Mouse (Mus musculus) embryonic facial prominence, embryonic 14.5 days (tissue): ENCODE results near the gene Esrp2. TPM values are rescaled to one million over a fixed set of nuclear protein-coding genes. Genes with fewer than 3 reads are reported as not detected.

Source experiments
- ATAC-seq: fragments of 200-750 bp; cut with Nextera tagmentation; 2 replicates; pipeline ENCODE4 v1.8.0; 2017; ENCODE audit warnings: low read depth, moderate number of reproducible peaks, moderate TSS enrichment
- DNase-seq: peaks from one replicate; pipeline ENCODE4 v3.0.0-alpha.2; 2015; ENCODE audit warnings: low spot score
- H3K27ac ChIP-seq: fragments of 300-500 bp; sonication (generic); replicated peaks from 2 replicates; pipeline ENCODE4 v1.5.1; 2014; ENCODE audit warnings: low read depth, mild to moderate bottlenecking, low read length, moderate library complexity
- H3K27me3 ChIP-seq: fragments of 300-500 bp; sonication (generic); replicated peaks from 2 replicates; pipeline ENCODE4 v1.6.1; 2014; ENCODE audit warnings: low read length; ENCODE audit not compliant: control insufficient read depth, insufficient read depth
- H3K36me3 ChIP-seq: fragments of 300-500 bp; sonication (generic); 2 replicates; pipeline ENCODE4 v1.6.1; 2014; ENCODE audit warnings: low read length, mixed read lengths; ENCODE audit not compliant: control insufficient read depth, insufficient read depth
- H3K4me1 ChIP-seq: fragments of 300-500 bp; sonication (generic); 2 replicates; pipeline ENCODE4 v1.6.1; 2014; ENCODE audit warnings: antibody characterized with exemption, low read length; ENCODE audit not compliant: control insufficient read depth, insufficient read depth
- H3K4me2 ChIP-seq: fragments of 300-500 bp; sonication (generic); 2 replicates; pipeline ENCODE4 v1.6.1; 2014; ENCODE audit warnings: low read depth, mild to moderate bottlenecking, low read length, moderate library complexity, mixed read lengths
- H3K4me3 ChIP-seq: fragments of 300-500 bp; sonication (generic); 2 replicates; pipeline ENCODE4 v1.5.1; 2014; ENCODE audit warnings: low read depth, mild to moderate bottlenecking, low read length
- H3K9ac ChIP-seq: fragments of 300-500 bp; sonication (generic); 2 replicates; pipeline ENCODE4 v1.6.1; 2014; ENCODE audit warnings: low read depth, mild to moderate bottlenecking, low read length, moderate library complexity, mixed read lengths
- H3K9me3 ChIP-seq: fragments of 300-500 bp; sonication (generic); 2 replicates; pipeline ENCODE4 v1.6.1; 2016; ENCODE audit warnings: low read length; ENCODE audit not compliant: control insufficient read depth
- WGBS: fragments of 180-500 bp; shearing (Covaris S2); extraction: QIAGEN DNeasy Blood & Tissue Kit; methylation state at CpG from one replicate; pipeline ENCODE4 v1.1.7; 2014; 5-methylcytosine and 5-hydroxymethylcytosine counted together
- polyA plus RNA-seq: library from polyadenylated mRNA; unstranded; fragments of >200 nt; fragmentation: Nextera tagmentation; extraction: Ambion mirVana; gene quantifications from 2 replicates; pipeline ENCODE4 v1.2.1, GENCODE M21; 2014

Gene Esrp2
- polyA plus RNA-seq, 1 experiment from 2014 or later = 14.9 TPM

DNA sequence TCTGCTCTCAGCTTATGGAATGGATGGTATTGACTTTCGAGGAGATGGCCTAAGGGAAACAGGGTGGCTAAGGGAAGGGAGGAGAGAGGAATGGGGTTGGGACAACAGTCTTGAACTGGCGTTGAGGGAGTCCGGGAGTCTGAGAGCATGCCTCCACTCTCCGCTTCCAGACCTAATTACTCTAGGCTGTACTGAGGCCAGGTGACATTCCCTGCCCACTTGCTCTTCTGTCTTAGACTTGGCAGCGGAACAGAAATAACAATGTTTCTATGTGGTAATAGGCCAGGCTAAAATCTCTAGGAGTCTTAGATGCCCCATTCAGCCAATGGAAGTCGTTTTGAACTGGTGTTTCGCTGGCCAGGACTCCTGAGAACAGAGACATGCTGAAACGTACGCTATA is 14.3 kb upstream of the Esrp2 start:
- Histone ChIP-seq H3K9me3 (no peaks in the 10 kb centered on the region), H3K27me3 (no peaks in the 10 kb centered on the region), H3K9ac (peak overlapping the region; percentile 70), H3K4me2 (peak overlapping the region; percentile 60), H3K27ac (no peak overlapping the region), H3K4me3 (peak overlapping the region; percentile 71), H3K4me1 (peaks cover 7% of the 10 kb centered on the region; the same call in 1 of the 2 replicates), H3K36me3 (peaks cover 11% of the 10 kb centered on the region)
- 71% methylated on average over 9 of the region's 9 CpGs for WGBS
- ATAC-seq = no peak
- DNase-seq = no peak

- Histone ChIP-seq H3K4me3 (peak overlapping the region; percentile 71), H3K9ac (peak overlapping the region; percentile 70), H3K4me1 (peaks cover 7% of the 10 kb centered on the region; the same call in 1 of the 2 replicates), H3K27ac (no peak overlapping the region), H3K4me2 (peak overlapping the region; percentile 60), H3K27me3 (no peaks in the 10 kb centered on the region), H3K36me3 (peaks cover 7% of the 10 kb centered on the region; the same call in 1 of the 2 replicates), H3K9me3 (no peaks in the 10 kb centered on the region)
- ATAC-seq (no peak), DNase-seq (no peak)
- 24% methylated on average over 7 of the region's 8 CpGs for WGBS
Measured at GRCm38 (mm10) chr8:106150653-106151000, 13.9 kb upstream of the Esrp2 start.

GRCm38 (mm10) chr8:106149801-106150652 is 13.3 kb upstream of the Esrp2 start, which contains the start of gene Pla2g15:
Gene Pla2g15 (plus strand): TSS chr8:106150399.
- 1% methylated on average over 36 of the region's 38 CpGs for WGBS
- H3K36me3 ChIP-seq = peaks cover 4% of the 10 kb centered on the region; the same call in 1 of the 2 replicates
- H3K9ac ChIP-seq = peak within 1 kb of the TSS; percentile 70
- H3K27ac ChIP-seq = no peak within 1 kb of the TSS; the same call in 1 of the 2 replicates
- H3K4me2 ChIP-seq = peak within 1 kb of the TSS; percentile 60
- no peaks in the 10 kb centered on the region for H3K9me3 ChIP-seq
- H3K4me3 ChIP-seq = peak within 1 kb of the TSS; percentile 71
- H3K27me3 ChIP-seq = no peaks in the 10 kb centered on the region
- peaks cover 7% of the 10 kb centered on the region; the same call in 1 of the 2 replicates for H3K4me1 ChIP-seq
- peak; percentile 97 for DNase-seq
- ATAC-seq = peak; percentile 98

GRCm38 (mm10) chr8:106149025-106149424 is 12.3 kb upstream of the Esrp2 start:
- WGBS = 87% methylated on average over 6 of the region's 6 CpGs
- no peak overlapping the region for H3K4me2 ChIP-seq
- no peaks in the 10 kb centered on the region for H3K36me3 ChIP-seq
- H3K27ac ChIP-seq = no peak overlapping the region
- DNase-seq (no peak), ATAC-seq (no peak)
- H3K9ac ChIP-seq = no peak overlapping the region; the same call in 1 of the 2 replicates
- peaks cover 7% of the 10 kb centered on the region; the same call in 1 of the 2 replicates for H3K4me1 ChIP-seq
- H3K27me3 ChIP-seq = no peaks in the 10 kb centered on the region
- no peak overlapping the region for H3K4me3 ChIP-seq
- no peaks in the 10 kb centered on the region for H3K9me3 ChIP-seq

DNA sequence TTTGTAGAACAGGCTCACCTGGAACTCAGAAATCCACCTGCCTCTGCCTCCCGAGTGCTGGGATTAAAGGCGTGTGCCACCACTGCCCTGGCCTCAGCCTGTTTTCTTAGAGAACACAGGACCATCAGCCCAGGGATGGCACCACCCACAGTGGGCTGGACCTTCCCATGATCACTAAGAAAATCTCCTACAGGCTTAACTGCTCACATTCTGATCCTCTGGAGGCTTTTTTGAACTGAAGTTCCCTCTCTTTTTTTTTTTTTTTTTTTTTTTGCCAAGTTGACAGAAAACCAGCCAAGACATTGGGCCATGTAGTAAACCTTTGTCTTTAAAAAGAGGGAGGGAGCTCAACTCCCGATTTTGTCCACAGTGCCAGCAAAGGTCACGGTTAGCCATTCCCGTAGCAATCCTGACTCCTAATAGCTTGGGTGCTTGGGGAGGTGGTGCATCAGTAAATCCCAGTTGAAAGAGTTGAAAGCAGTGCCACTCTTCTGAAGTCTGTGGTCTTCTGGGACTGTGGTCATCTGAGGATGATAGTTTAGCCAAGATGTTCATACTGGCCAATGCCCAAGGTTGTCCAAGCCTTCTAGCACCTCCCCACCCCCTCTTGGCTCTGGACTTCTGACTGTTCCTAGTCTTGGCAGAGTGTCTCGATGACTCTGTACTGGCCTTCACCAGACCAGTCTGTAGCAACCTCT is 11.2 kb upstream of the Esrp2 start:
- 85% methylated on average over 6 of the region's 6 CpGs for WGBS
- no peaks in the 10 kb centered on the region for H3K27me3 ChIP-seq
- ATAC-seq (no peak), DNase-seq (no peak)
- H3K4me3 ChIP-seq = no peak overlapping the region
- peaks cover 7% of the 10 kb centered on the region; the same call in 1 of the 2 replicates for H3K4me1 ChIP-seq
- no peak overlapping the region for H3K4me2 ChIP-seq
- no peak overlapping the region for H3K9ac ChIP-seq
- H3K36me3 ChIP-seq = no peaks in the 10 kb centered on the region
- no peak overlapping the region for H3K27ac ChIP-seq
- no peaks in the 10 kb centered on the region for H3K9me3 ChIP-seq

DNA sequence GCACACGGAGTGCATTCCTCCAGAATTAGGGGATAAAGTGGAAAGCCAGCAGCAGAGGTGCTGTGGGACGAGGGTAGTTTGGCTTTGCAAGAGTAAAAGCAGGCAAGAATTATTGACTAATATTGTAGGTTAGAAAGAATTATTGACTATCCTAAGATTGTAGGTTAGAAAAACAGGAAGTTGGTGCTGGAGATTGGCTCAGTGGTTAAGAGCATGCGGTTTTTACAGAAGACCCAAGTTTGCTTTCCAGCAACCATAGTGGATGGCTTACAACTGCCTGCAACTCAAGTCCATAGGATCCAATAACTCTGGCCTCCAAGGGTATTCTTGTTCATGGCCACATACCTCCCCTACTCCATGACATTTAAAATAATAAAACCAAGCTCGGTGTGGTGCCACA is 9.2 kb upstream of the Esrp2 start:
- H3K27me3 ChIP-seq = no peaks in the 10 kb centered on the region
- WGBS = 83% methylated on average over 4 of the region's 4 CpGs
- H3K27ac ChIP-seq = no peak overlapping the region
- no peak overlapping the region for H3K9ac ChIP-seq
- no peak overlapping the region for H3K4me2 ChIP-seq
- H3K4me3 ChIP-seq = no peak overlapping the region
- no peak for ATAC-seq
- DNase-seq = no peak
- no peaks in the 10 kb centered on the region for H3K36me3 ChIP-seq
- no peaks in the 10 kb centered on the region for H3K9me3 ChIP-seq
- H3K4me1 ChIP-seq = peaks cover 5% of the 10 kb centered on the region; the same call in 1 of the 2 replicates

DNA sequence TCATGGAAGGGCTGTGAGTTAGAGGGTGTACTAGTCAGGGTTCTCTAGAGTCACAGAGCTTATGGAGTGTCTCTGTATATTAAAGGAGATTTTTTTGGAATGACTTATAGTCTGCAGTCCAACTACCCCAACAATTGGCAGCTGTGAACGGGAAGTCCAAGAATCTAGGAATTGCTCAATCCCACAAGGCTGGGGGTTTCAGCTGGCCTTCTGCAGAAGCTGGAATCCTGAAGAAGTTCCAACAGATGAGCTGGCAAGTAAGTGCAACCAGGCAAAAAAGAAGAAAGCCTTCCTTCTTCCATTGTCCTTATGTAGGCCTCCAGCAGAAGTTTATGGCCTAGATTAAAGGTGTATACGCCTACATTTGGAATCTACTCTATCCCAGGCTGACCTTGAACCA is 8.6 kb upstream of the Esrp2 start:
- WGBS = 98% methylated on average over 2 of the region's 2 CpGs
- Histone ChIP-seq H3K4me1 (no peaks in the 10 kb centered on the region), H3K9me3 (no peaks in the 10 kb centered on the region), H3K4me2 (no peak overlapping the region), H3K4me3 (no peak overlapping the region), H3K9ac (no peak overlapping the region), H3K36me3 (no peaks in the 10 kb centered on the region), H3K27me3 (no peaks in the 10 kb centered on the region), H3K27ac (no peak overlapping the region)
- DNase-seq = no peak
- no peak for ATAC-seq

GRCm38 (mm10) chr8:106140769-106141168 is 4.0 kb upstream of the Esrp2 start:
- Histone ChIP-seq H3K9ac (no peak overlapping the region), H3K9me3 (no peaks in the 10 kb centered on the region), H3K4me2 (no peak overlapping the region), H3K27ac (no peak overlapping the region), H3K27me3 (peaks cover 21% of the 10 kb centered on the region), H3K4me3 (no peak overlapping the region), H3K4me1 (0 out of 2 replicates have a peak, but pooled peaks cover 4% of the 10 kb centered on the region), H3K36me3 (no peaks in the 10 kb centered on the region)
- 13% methylated on average over 13 of the region's 13 CpGs for WGBS
- no peak for ATAC-seq
- peak; percentile 88 for DNase-seq
